Mouse (Mus musculus): ENCODE data around the gene Gm21852.
"Not testable (repeated sequence)": the region's sequence is repeated elsewhere in the genome, so short reads cannot be mapped to it uniquely, and the experiment has no call there.

Gene Gm21852

GRCm38 (mm10) chrY:40651896-40652295 is at the start of gene Gm21852:
Gm21852 (minus strand) TSS chrY:40651996.
- not testable (repeated sequence) for DNase-seq
